Mouse (Mus musculus) ES-E14 (cell line): ENCODE results near the gene Naglu. TPM values are rescaled to one million over a fixed set of nuclear protein-coding genes. Genes with fewer than 3 reads are reported as not detected.
A peak's percentile ranks its signal among the peaks of the same experiment; 100 is the strongest.
"Not testable (repeated sequence)": the region's sequence is repeated elsewhere in the genome, so short reads cannot be mapped to it uniquely, and the experiment has no call there.

Source experiments
- DNase-seq: peaks from one replicate; pipeline ENCODE4 v3.0.0-alpha.2; 2013; ENCODE audit warnings: low read depth, low spot score
- H3K27ac ChIP-seq: 2 replicates; pipeline ENCODE4 v1.5.1; 2012; ENCODE audit warnings: low read depth, mild to moderate bottlenecking, low read length, moderate library complexity, mixed read lengths; ENCODE audit not compliant: poor library complexity, insufficient read depth, severe bottlenecking
- H3K36me3 ChIP-seq: 2 replicates; pipeline ENCODE4 v1.6.1; 2012; ENCODE audit warnings: mild to moderate bottlenecking, low read length, moderate library complexity, mixed read lengths; ENCODE audit not compliant: control insufficient read depth, poor library complexity, insufficient read depth, severe bottlenecking
- H3K4me1 ChIP-seq, 2 experiments: fragments of 150-350 bp in 1 of 2; sonication (generic) in 1 of 2; 2 replicates each; pipeline ENCODE4 v1.6.1; 2012; ENCODE audit warnings: low read length in 2 of 2, mild to moderate bottlenecking in 1 of 2, mixed read lengths in 1 of 2; ENCODE audit not compliant: control insufficient read depth in 2 of 2, insufficient read depth in 2 of 2, poor library complexity in 1 of 2
- H3K4me3 ChIP-seq, 2 experiments: fragments of 150-350 bp in 1 of 2; sonication (generic) in 1 of 2; 2 replicates each; pipeline ENCODE4 v1.5.1; 2012; ENCODE audit warnings: low read length in 2 of 2, low read depth in 1 of 2, mild to moderate bottlenecking in 1 of 2, mixed read lengths in 1 of 2; ENCODE audit not compliant: insufficient read depth in 1 of 2, poor library complexity in 1 of 2, severe bottlenecking in 1 of 2
- H3K9ac ChIP-seq: 2 replicates; pipeline ENCODE4 v1.6.1; 2012; ENCODE audit warnings: low read depth, mild to moderate bottlenecking, low read length, mixed read lengths; ENCODE audit not compliant: poor library complexity, insufficient read depth, severe bottlenecking
- H3K9me3 ChIP-seq: fragments of 150-350 bp; sonication (generic); 2 replicates; pipeline ENCODE4 v1.6.1; 2012; ENCODE audit warnings: low read depth, mild to moderate bottlenecking, low read length; ENCODE audit not compliant: control insufficient read depth, insufficient read depth
- CHD2 ChIP-seq: IDR thresholded peaks from 2 replicates; pipeline ENCODE4 v1.6.1; 2014; ENCODE audit warnings: mild to moderate bottlenecking, low read depth, low read length, inconsistent platforms
- HCFC1 ChIP-seq: IDR thresholded peaks from 2 replicates; pipeline ENCODE4 v1.6.1; 2012; ENCODE audit warnings: low read length, inconsistent platforms, borderline replicate concordance; ENCODE audit not compliant: insufficient read depth
- MAFK ChIP-seq: IDR thresholded peaks from 2 replicates; pipeline ENCODE4 v1.6.1; 2014; ENCODE audit warnings: mild to moderate bottlenecking, low read depth, low read length, inconsistent platforms; ENCODE audit not compliant: insufficient read depth
- ZC3H11A ChIP-seq: IDR thresholded peaks from 2 replicates; pipeline ENCODE4 v1.6.1; 2012; ENCODE audit warnings: low read depth, mild to moderate bottlenecking, inconsistent platforms, low read length, borderline replicate concordance
- ZNF384 ChIP-seq: IDR thresholded peaks from 2 replicates; pipeline ENCODE4 v1.6.1; 2012; ENCODE audit warnings: low read depth, low read length, inconsistent platforms
- in situ Hi-C, 2 experiments: fragments of 600-800 bp; cut with MboI; formaldehyde crosslinking; loops; one replicate each; pipeline ENCODE4 v1.15.1; 2025; ENCODE audit warnings: low sequenced_read_pairs in 2 of 2, inconsistent platforms in 1 of 2; ENCODE audit not compliant: unreplicated experiment in 2 of 2
- total RNA-seq: library from RNA; depleted of rRNA; stranded (reverse); fragments of 300-350 nt; gene quantifications from 2 replicates; pipeline ENCODE4 v1.2.3, GENCODE M21; 2012

Naglu gene
- total RNA-seq, 1 experiment: 4.7 TPM

DNA sequence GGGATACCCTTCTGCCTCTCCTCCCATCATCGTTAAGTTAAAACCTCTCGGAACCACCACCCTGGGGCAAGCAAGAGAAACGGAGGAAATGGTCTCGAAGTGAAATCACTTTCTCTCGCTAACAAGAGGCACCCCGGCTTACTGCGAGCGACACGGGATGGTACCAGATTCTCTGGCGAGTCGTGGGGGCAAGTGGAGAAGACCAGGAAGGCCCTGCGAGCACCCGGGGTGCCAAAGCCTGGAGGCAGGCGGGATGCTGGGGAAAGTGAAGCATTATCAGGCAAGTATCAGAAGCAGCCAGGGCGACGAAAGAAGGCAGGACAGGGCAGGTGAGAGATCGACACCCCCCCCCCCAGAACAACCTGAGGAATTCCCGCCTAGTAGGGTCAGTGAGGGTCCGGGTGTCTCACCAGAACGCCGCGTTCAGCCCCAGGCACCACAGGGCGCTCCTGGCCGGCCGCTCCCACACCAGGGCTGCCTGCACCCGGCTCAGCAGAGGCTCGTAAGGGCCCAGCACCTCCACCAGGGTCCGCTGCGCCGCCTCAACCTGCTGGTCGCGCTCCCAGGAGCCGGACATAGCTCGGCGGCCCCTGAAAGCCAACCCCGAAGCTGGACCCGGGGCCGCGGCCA lies 49.4 kb downstream of the Naglu start:
- peaks cover 0 to 5% of the 10 kb centered on the region in 2 experiments; a peak in 3 of 4 replicates for H3K4me1 ChIP-seq
- peak overlapping the region; percentile 84 to 88 for H3K4me3 ChIP-seq
- TF ChIP-seq CHD2: no peak
- TF ChIP-seq MAFK: no peak
- no peak for TF ChIP-seq ZNF384
- no peak for TF ChIP-seq HCFC1
- no peak for TF ChIP-seq ZC3H11A
- peaks cover 4% of the 10 kb centered on the region; the same call in 1 of the 2 replicates for H3K36me3 ChIP-seq
- H3K27ac ChIP-seq: peak overlapping the region; percentile 51; the same call in 1 of the 2 replicates
- DNase-seq: no peak
- no peaks in the 10 kb centered on the region for H3K9me3 ChIP-seq
- H3K9ac ChIP-seq: peak overlapping the region; percentile 93
- in situ Hi-C loops: no loop called here

GRCm38 (mm10) chr11:101119761-101120544 lies 50.1 kb downstream of the Naglu start, which contains the start of the genes Retreg3 and Tubg1:
Gene Retreg3, minus strand, starts transcription at chr11:101119893.
Gene Tubg1, plus strand, starts transcription at chr11:101119938.
- H3K4me1 ChIP-seq: peaks cover 0 to 5% of the 10 kb centered on the region in 2 experiments; a peak in 3 of 4 replicates
- H3K4me3 ChIP-seq: peak within 1 kb of the TSS; percentile 84 to 88
- peaks cover 7% of the 10 kb centered on the region; the same call in 1 of the 2 replicates for H3K36me3 ChIP-seq
- no peak; the same call in 1 of the 2 replicates for TF ChIP-seq CHD2
- TF ChIP-seq HCFC1: no peak; the same call in 1 of the 2 replicates
- TF ChIP-seq ZNF384: no peak
- TF ChIP-seq MAFK: no peak
- no peak for TF ChIP-seq ZC3H11A
- no peaks in the 10 kb centered on the region for H3K9me3 ChIP-seq
- peak within 1 kb of the TSS; percentile 51; the same call in 1 of the 2 replicates for H3K27ac ChIP-seq
- in situ Hi-C loops: no loop called here
- DNase-seq: peak; percentile 98
- peak within 1 kb of the TSS; percentile 93 for H3K9ac ChIP-seq

DNA sequence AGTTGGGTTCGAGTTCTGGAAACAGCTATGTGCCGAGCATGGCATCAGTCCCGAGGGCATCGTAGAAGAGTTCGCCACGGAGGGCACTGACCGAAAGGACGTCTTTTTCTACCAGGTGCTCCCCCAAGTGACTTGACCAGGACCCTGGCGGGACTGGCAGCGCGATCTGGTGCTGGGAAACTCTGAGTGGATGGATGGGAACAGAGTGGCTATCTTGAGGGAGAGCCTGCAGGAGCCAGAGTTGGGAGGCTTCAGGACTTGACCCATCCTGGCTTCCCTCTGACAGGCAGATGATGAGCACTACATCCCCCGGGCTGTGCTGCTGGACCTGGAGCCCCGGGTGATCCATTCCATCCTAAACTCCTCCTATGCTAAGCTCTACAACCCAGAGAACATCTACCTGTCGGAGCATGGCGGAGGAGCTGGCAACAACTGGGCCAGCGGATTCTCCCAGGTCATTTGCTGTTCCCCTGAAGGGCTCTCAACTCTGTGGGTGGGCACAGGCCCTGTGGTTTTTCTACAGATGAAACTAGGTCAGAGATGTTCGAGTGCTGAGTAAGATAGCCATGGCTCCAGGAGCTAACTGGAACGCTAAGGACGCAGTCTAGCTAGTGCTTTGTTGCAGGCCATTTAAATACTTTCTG lies 50.9 kb downstream of the Naglu start:
- peak overlapping the region; percentile 93 for H3K9ac ChIP-seq
- in situ Hi-C loops: no loop called here
- TF ChIP-seq HCFC1 (no peak), CHD2 (no peak), ZNF384 (no peak), MAFK (no peak), ZC3H11A (no peak)
- H3K4me1 ChIP-seq: peaks cover 0 to 5% of the 10 kb centered on the region in 2 experiments; a peak in 3 of 4 replicates
- H3K4me3 ChIP-seq: peak overlapping the region; percentile 80 to 85
- no peaks in the 10 kb centered on the region for H3K9me3 ChIP-seq
- H3K27ac ChIP-seq: no peak overlapping the region
- no peak for DNase-seq
- H3K36me3 ChIP-seq: peaks cover 11% of the 10 kb centered on the region; the same call in 1 of the 2 replicates

GRCm38 (mm10) chr11:101124494-101124893 lies 54.7 kb downstream of the Naglu start:
- in situ Hi-C loops, H3K27ac ChIP-seq, H3K9ac ChIP-seq, H3K4me3 ChIP-seq, DNase-seq, H3K9me3 ChIP-seq, H3K4me1 ChIP-seq: not testable (repeated sequence)
- H3K36me3 ChIP-seq: peaks cover 19% of the 10 kb centered on the region; the same call in 1 of the 2 replicates

GRCm38 (mm10) chr11:101125008-101125407 lies 55.2 kb downstream of the Naglu start:
- H3K27ac ChIP-seq, H3K4me1 ChIP-seq, H3K4me3 ChIP-seq, DNase-seq, H3K9ac ChIP-seq, H3K9me3 ChIP-seq, in situ Hi-C loops: not testable (repeated sequence)
- peaks cover 19% of the 10 kb centered on the region; the same call in 1 of the 2 replicates for H3K36me3 ChIP-seq
